Mouse (Mus musculus) CD8-positive naive resting alpha-beta T cell, adult 2 months (primary cell): ENCODE data around the gene Ap2a2.

Experiments
- DNase-seq, 2 experiments: peaks; one replicate each; pipeline ENCODE4 v3.0.0; 2022; ENCODE audit warnings: low read depth in 2 of 2, low spot score in 2 of 2

The Ap2a2 gene

DNA sequence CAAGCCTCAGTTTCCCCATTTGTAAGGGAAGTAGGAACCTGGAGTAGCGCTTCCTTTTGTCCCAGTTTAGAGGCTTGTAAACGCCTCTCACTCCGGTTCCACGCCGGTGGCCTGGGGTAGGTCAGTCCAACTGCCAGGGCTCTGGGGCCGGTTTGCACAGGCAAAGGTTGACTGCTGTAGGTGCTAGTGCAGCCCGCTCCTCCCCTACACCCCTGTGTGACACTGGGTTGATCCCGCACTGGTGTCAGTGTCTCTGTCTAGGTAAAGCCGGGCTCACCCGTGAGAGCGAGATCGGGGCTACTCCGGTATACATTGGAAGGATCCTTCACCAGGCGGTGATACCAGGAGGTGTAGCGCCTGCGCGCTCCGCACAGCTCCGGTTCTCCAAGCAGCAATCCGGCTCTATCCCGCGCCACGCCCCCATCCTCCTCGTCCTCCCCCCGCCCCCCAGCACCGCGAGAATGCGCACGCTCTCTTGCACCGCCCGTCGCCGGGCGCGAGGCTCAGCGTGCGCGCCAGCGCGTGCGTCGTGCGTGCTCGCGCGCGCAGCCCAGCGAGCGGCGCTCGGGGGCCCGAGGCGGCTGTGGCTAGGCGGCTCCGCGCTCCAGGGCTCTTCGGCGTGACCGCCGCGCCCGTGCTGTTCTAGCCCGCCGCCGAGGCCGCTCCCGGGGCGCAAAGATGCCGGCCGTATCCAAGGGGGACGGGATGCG is at the start of gene Ap2a2:
Gene Ap2a2 (plus strand): TSS at position 492 of the 710 bp plus-strand sequence.
- peak; percentile 79 to 82 for DNase-seq

DNA sequence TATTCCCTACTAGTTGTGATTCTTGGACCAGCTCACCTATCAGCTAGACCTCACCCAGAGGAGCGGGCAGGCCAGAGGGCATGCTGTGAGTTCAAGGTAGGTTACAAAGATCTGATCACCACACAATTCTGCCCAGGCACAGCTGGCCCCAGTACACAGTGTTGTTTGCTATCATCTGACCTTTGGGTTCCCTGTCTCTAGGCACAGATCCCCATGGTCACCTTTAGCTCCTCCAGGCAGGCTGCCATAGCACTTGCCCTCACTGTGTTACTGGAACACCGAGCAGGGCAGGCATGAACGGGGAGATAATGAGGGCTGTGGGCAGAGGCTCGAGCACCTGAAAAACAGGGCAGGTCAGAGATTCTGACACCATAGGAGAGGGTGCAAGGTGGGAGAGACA is 44.3 kb upstream of the Ap2a2 start:
- DNase-seq, result no peak

- no peak for DNase-seq
These were observed 43.7 kb upstream of the Ap2a2 start for GRCm38 (mm10) chr7:141518296-141518695.

DNA sequence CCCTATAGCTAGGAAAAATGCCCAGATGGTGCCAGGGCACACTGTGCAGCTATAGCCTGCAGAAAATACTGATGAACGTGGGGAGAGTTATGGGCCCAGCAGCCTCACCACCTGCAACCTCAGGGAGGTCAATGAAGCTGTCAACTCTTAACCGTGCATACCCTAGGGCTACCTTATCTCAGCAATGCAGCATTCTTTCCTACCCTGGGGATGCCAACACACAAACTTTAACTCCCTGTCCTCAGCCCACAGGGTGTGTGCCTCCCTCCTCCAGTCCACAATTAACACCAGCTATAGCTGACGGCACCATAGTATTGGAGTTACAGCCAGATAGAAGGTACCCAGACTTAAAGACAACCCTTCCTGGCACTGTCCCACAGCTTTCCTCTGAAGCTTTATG is 43.0 kb upstream of the Ap2a2 start:
- DNase-seq, result no peak

DNA sequence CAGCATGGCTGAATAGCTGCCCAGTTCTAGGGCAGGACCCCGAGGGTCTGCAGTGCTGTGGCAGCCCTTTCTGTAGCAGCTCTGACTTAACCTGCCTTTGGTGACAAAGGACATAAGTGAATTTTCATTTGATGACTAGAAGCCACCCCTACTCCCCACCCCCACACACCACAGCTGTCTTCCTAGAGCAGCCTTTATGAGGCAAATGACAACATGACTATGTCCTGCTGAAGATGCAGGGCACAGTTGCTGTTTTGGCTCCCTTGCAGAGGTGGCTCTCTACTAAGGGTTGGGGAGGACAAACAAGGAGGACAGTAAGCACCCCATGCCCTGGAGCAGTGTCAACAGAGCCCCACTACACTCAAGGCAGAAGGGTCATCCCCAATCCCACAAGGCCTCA is 42.2 kb upstream of the Ap2a2 start:
- DNase-seq, result no peak

DNA sequence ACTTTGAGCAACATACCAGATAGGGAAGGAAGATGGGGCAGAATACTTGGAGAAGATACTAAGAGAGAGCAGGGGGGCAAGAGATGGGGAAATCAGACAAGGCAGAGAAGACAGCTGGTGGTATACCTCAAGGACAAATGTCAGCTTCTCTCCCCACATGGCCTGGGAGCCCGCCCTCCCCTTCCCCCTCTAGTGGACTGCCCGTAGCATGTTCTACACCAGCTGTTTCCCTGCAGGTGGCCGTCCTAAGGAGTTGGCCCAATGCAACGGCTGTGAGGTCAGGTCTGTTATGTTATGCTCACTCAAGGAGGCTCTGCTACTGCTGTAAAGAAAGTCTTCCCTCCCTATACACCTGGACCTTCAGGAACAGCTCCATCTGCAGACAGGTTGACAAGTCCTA is 39.0 kb upstream of the Ap2a2 start:
- DNase-seq, result no peak

DNA sequence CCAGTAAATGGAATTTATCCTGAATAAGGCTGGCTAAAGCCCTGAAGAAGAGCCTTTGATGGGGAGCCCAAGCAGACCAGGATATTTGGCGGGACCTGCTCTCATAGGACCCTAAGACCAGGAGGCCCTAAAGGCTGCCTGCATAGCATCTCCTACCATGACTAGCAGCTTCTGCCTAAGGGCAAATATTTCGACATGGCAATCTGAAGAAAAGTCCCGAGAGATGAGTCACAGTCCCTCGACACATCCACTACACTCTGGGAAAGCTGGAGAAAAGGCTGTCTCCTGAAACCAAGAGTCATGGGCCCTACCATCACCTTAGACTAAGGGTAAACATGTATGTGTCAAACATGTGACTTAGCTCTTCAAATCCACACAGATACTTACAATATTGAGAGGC is 37.7 kb upstream of the Ap2a2 start:
- DNase-seq, result no peak

GRCm38 (mm10) chr7:141524760-141525579 is 37.0 kb upstream of the Ap2a2 start:
- peak; percentile 31 to 47 for DNase-seq

- no peak for DNase-seq
These were observed 36.4 kb upstream of the Ap2a2 start for GRCm38 (mm10) chr7:141525580-141525925.

- no peak for DNase-seq
These were observed 26.4 kb upstream of the Ap2a2 start for GRCm38 (mm10) chr7:141535570-141535969.

GRCm38 (mm10) chr7:141538852-141539555 is 23.0 kb upstream of the Ap2a2 start:
- no peak for DNase-seq

GRCm38 (mm10) chr7:141539556-141540311 is 22.2 kb upstream of the Ap2a2 start, which contains the start of gene Chid1:
Gene Chid1, minus strand, starts transcription at chr7:141539857.
- DNase-seq, result peak; percentile 96 to 98

DNA sequence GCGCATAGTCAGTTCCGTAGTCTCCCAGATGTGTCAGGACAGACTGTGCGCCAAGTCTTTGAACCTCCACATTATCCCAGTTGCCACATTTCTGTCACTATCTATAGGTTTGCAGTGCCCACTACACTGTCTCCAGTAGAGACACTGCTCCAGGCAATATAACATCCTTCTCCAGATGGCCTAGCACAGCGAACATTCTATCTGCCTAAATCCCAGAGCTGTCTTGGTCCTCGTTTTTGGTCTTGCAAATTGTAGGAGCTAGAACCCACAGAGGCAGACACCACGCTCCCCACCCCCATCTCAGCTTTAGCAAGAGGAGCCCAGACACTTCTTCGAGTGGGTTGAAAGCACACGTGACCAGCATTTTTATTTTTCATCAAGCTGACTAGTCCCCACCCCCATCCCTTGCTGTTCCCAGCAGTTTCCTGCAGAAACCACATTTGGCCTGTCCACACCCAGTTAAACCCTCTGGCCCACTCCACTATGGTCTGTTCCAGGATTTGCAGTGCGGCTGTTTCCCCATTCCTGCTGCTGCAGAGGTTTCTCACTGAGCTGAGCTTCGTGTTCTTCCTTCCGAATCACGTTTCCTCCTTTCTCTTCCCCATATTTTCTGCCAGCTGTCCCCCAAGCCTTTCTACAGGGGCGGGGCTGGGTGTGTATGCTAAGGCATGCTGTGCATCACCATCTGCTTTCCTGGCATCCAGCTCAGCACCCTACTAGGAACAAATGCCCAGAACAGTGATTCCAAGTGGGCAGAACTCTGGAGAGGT is 21.5 kb upstream of the Ap2a2 start:
- DNase-seq, result no peak

DNA sequence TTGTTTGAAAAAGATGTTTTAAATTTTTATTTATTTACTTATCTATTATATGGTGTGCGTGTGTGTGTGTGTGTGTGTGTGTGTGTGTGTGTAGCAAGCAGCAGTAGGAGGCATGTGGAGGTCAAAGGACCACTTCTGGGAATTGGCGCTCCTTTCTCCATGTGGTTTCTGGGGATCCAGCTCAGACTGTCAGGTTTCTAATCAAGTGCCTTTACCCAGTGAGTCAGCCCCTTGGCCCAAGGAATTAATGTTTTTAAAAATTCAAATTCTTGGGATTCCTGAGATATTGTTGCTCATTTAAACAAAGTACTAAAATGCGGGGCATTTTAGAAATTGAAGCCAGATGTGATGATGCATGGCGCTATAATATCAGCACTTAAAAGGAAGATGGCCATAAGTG is 20.3 kb upstream of the Ap2a2 start:
- DNase-seq, result no peak

GRCm38 (mm10) chr7:141542588-141542987 is 19.4 kb upstream of the Ap2a2 start:
- DNase-seq, result no peak

GRCm38 (mm10) chr7:141544654-141545053 is 17.3 kb upstream of the Ap2a2 start:
- DNase-seq, result no peak

DNA sequence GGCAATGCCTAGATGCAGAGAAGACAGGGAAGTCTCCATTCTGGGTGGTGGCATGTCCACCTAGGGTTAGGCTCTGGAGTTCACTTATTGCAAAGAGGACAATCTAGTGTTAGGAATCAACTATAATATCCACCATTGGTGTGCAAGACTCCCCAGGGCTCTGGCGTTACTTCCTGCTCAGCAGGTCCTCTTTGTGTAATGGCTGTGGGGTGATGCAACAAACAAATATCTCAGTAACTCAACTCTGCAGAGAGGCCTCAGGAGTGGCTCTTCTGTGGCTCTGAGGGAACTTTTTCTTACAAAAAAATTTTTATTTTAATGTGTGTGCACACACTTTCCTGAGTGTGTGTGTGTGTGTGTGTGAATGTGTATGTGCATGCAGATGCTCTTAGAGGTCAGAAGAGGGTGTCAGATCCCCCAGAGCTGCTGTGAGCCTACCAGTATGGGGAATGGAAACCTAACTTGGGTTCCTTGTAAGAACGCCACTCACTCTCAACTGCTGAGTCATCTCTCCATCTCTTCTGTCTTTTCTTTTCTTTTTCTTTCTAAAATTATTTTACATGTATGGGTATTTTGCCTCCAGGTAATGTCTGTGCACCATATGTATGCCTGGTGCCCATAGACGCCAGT is 12.4 kb upstream of the Ap2a2 start:
- DNase-seq, result no peak

DNA sequence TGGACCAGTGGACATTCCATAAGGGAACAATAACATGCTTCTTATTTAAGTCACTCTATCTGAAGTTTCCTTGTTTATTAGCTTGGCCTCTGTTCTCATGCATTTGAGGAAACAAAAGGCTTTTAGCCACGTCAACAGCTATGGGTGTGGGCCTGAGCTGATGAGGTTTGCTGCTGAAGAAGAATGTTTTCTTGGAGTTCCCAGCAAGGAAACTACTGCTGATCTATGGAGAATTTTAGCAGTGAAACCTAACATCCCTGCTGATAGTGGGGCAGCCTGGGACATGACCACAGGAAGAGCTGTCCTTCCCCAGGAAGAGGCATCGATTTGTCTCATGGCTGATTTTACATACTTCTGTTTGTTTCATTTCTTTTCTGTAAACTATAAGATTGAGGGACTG is 11.5 kb upstream of the Ap2a2 start:
- DNase-seq, result no peak

- DNase-seq, result no peak
These were observed 3.6 kb upstream of the Ap2a2 start for GRCm38 (mm10) chr7:141558329-141558776.

DNA sequence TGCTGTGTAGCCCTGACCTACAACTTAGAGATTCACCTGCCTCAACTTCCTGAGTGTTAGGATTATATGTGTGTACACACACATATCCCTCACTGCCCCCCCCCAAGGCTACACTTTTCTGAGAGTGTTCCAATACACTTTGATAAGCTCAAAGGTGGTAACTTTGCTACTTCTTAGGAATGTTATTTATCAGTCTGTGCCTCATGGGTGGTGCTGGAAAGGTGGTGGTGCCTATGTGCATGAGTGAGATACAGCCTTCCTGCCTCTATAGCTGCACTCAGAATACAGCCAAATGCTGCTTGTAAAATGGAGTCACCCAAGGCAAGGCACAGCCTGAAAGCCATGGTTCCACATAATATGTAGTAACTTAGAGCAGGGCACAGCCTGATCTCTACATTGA is 3.0 kb upstream of the Ap2a2 start:
- DNase-seq, result no peak
